In the genomic region with DNA sequence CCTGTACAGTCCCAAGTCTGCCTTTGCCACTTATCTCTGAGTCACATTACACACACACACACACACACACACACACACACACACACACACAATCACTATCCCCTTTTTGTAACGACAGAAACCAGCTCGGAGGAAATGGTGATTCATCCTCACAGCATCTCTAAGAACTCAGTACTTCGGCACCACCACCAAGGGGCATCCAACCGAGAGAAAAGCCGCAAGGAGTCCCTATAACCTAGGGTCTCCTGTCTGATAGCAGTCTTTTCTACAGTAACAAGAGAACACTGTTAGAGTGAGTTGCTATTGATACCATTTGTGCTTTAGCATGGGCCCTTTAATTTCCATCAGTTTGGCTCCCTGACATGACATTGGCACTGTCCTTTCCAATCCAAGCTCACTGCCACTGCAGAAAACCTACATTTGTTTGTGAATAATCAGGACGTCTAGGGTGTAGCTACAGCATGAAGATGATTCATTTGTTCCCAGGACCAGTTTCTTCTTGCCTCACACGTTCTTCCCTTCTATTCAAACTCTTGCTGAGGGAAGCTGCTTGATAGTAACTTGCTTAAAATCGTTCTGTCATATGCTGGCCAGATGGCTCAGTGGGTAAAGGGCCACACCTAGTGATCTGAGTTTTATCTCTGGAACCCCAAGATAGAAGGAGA, we compare ENCODE assay signal across 12 mouse cellular contexts. TPM values are rescaled to one million over a fixed set of nuclear protein-coding genes. Genes with fewer than 3 reads are reported as not detected.
DNase-seq lines count a peak whose midpoint lies in the region; ATAC-seq and TF ChIP-seq lines count a peak whose summit lies in the region.
"Had no signal": no experiment of that assay in that cellular context is flagged by ENCODE, and none has a peak within 500 bp of the region (broad histone marks: within the 10 kb centered on the region; RNA-seq: fewer than 3 reads in every experiment).

No protein-coding gene starts in this region.

- DNase-seq in forebrain, embryonic 14.5 days (ENCODE audit: low spot score): peak; percentile 11
- no peak for DNase-seq in forebrain, embryonic 10.5 days (ENCODE audit: extremely low spot score, low spot score)
- DNase-seq in MEL (ENCODE audit: low read depth, low spot score): peak; percentile 15
- peak; percentile 40 to 42 for DNase-seq in cerebellum, postnatal 25 days
- DNase-seq in left cerebral cortex, postnatal 36 days (ENCODE audit: low spot score in 2 of 2): peak; percentile 39 to 41
- DNase-seq in gastrocnemius, postnatal 25 days: no peak
- DNase-seq in lung, adult 2 months: no peak
- DNase-seq: kidney, postnatal 10 days; thymus, adult 2 months had no signal

- TF ChIP-seq RAD21 in MEL (IDR thresholded peaks at IDR 0.05; ENCODE audit: low read depth, low read length): no peak

- no peak for ATAC-seq in forebrain, embryonic 14.5 days
- no peak for ATAC-seq in intestine, postnatal 0 days
- ATAC-seq: midbrain, embryonic 16.5 days had no signal

- no peak for TF ChIP-seq CTCF in MEL (IDR thresholded peaks at IDR 0.05 in 2 of 3, conservative IDR thresholded peaks at IDR 0.05 in 1 of 3; ENCODE audit: control insufficient read depth in 1 of 3, insufficient read depth in 1 of 3, low read depth in 2 of 3, low read length in 3 of 3, poor library complexity in 1 of 3, severe bottlenecking in 1 of 3)
- no peak for TF ChIP-seq CTCF in intestine, postnatal 0 days (IDR thresholded peaks at IDR 0.05; ENCODE audit: low read depth)
- TF ChIP-seq CTCF in lung, adult 2 months (IDR thresholded peaks at IDR 0.05; ENCODE audit: insufficient read depth, low read length): no peak

- H3K4me1 ChIP-seq in forebrain, embryonic 14.5 days (ENCODE audit: control insufficient read depth, insufficient read depth, low read length): peaks cover 3% of the 10 kb centered on the region
- H3K4me1 ChIP-seq in forebrain, embryonic 10.5 days: peaks cover 38% of the 10 kb centered on the region
- no peaks in the 10 kb centered on the region; a peak in 1 of 4 replicates for H3K4me1 ChIP-seq in MEL (ENCODE audit: control insufficient read depth in 1 of 2, insufficient read depth in 2 of 2, low read length in 2 of 2)
- no peaks in the 10 kb centered on the region for H3K4me1 ChIP-seq in intestine, postnatal 0 days (replicated peaks; ENCODE audit: control insufficient read depth, insufficient read depth, low read length)
- H3K4me1 ChIP-seq in lung, adult 2 months (ENCODE audit: control insufficient read depth, insufficient read depth, low read length): peaks cover 5% of the 10 kb centered on the region

- no peak overlapping the region for H3K4me3 ChIP-seq in forebrain, embryonic 14.5 days (ENCODE audit: low read depth, low read length)
- no peak overlapping the region for H3K4me3 ChIP-seq in forebrain, embryonic 10.5 days
- H3K4me3 ChIP-seq in MEL (ENCODE audit: control insufficient read depth in 1 of 2, insufficient read depth in 1 of 2, low read depth in 2 of 2, low read length in 2 of 2): no peak overlapping the region
- H3K4me3 ChIP-seq in intestine, postnatal 0 days (ENCODE audit: low read depth, low read length): no peak overlapping the region
- H3K4me3 ChIP-seq in lung, adult 2 months (replicated peaks; ENCODE audit: extremely low read depth, low read depth, low read length): no peak overlapping the region

- H3K4me2 ChIP-seq in forebrain, embryonic 14.5 days (ENCODE audit: low read length): no peak overlapping the region
- no peak overlapping the region for H3K4me2 ChIP-seq in intestine, postnatal 0 days (replicated peaks; ENCODE audit: low read depth)

- no peaks in the 10 kb centered on the region for H3K79me2 ChIP-seq in MEL (ENCODE audit: control insufficient read depth, insufficient read depth, low read length, poor library complexity)

- no peaks in the 10 kb centered on the region for H3K27me3 ChIP-seq in forebrain, embryonic 14.5 days (replicated peaks; ENCODE audit: control insufficient read depth, insufficient read depth, low read length)
- H3K27me3 ChIP-seq in forebrain, embryonic 10.5 days (ENCODE audit: poor library complexity, severe bottlenecking): no peaks in the 10 kb centered on the region
- H3K27me3 ChIP-seq in MEL (ENCODE audit: control insufficient read depth in 1 of 2, insufficient read depth in 2 of 2, low read length in 2 of 2): peaks cover 1 to 13% of the 10 kb centered on the region in 2 experiments; a peak in 2 of 4 replicates
- H3K27me3 ChIP-seq in intestine, postnatal 0 days (replicated peaks; ENCODE audit: control insufficient read depth, insufficient read depth, low read length): no peaks in the 10 kb centered on the region

- intact Hi-C loops in left cerebral cortex, postnatal 36 days (cut with DNase I): no loop called here

- no peak for TF ChIP-seq EP300 in MEL (IDR thresholded peaks at IDR 0.05; ENCODE audit: low read depth in 1 of 2, low read length in 2 of 2)

- H3K9ac ChIP-seq in forebrain, embryonic 14.5 days (ENCODE audit: low read length): no peak overlapping the region
- no peak overlapping the region for H3K9ac ChIP-seq in MEL (ENCODE audit: control insufficient read depth, low read depth, low read length, poor library complexity, severe bottlenecking)
- no peak overlapping the region for H3K9ac ChIP-seq in intestine, postnatal 0 days (ENCODE audit: low read depth, low read length)
- H3K9ac ChIP-seq: liver, embryonic 14.5 days had no signal

- H3K27ac ChIP-seq in forebrain, embryonic 14.5 days (ENCODE audit: low read depth, low read length): no peak overlapping the region
- no peak overlapping the region for H3K27ac ChIP-seq in forebrain, embryonic 10.5 days
- no peak overlapping the region for H3K27ac ChIP-seq in MEL (ENCODE audit: control insufficient read depth, low read depth, low read length)
- H3K27ac ChIP-seq in intestine, postnatal 0 days (ENCODE audit: low read depth, low read length): no peak overlapping the region
- H3K27ac ChIP-seq: liver, embryonic 14.5 days had no signal

- WGBS in forebrain, embryonic 14.5 days: 35% methylated on average over 8 of the region's 8 CpGs
- 43% methylated on average over 8 of the region's 8 CpGs for WGBS in forebrain, embryonic 10.5 days
- 42% methylated on average over 8 of the region's 8 CpGs for WGBS in intestine, postnatal 0 days
- 37% methylated on average over 8 of the region's 8 CpGs for WGBS in lung, adult 2 months

- no peaks in the 10 kb centered on the region for H3K9me3 ChIP-seq in forebrain, embryonic 14.5 days (replicated peaks; ENCODE audit: control insufficient read depth, low read length)
- H3K9me3 ChIP-seq in forebrain, embryonic 10.5 days: no peaks in the 10 kb centered on the region
- no peaks in the 10 kb centered on the region for H3K9me3 ChIP-seq in MEL (replicated peaks; ENCODE audit: insufficient read depth, low read length)
- no peaks in the 10 kb centered on the region for H3K9me3 ChIP-seq in intestine, postnatal 0 days (ENCODE audit: control insufficient read depth)

- no peak for TF ChIP-seq POLR2A in MEL (IDR thresholded peaks at IDR 0.05; ENCODE audit: control insufficient read depth in 1 of 2, insufficient read depth in 1 of 2, low read depth in 1 of 2, low read length in 2 of 2, poor library complexity in 1 of 2)
- no peak for TF ChIP-seq POLR2A in lung, adult 2 months (IDR thresholded peaks at IDR 0.05; ENCODE audit: borderline replicate concordance, extremely low read depth, low read depth, low read length)

- H3K36me3 ChIP-seq in forebrain, embryonic 14.5 days (ENCODE audit: control insufficient read depth, insufficient read depth, low read length): no peaks in the 10 kb centered on the region
- H3K36me3 ChIP-seq in forebrain, embryonic 10.5 days (replicated peaks): no peaks in the 10 kb centered on the region
- H3K36me3 ChIP-seq in MEL (ENCODE audit: control insufficient read depth in 1 of 2, insufficient read depth in 2 of 2, low read length in 2 of 2): no peaks in the 10 kb centered on the region
- H3K36me3 ChIP-seq in intestine, postnatal 0 days (ENCODE audit: control insufficient read depth, insufficient read depth): no peaks in the 10 kb centered on the region

TF ChIP-seq in MEL, 35 proteins besides CTCF, POLR2A, EP300 and RAD21 (continues in another document):
- TF ChIP-seq KAT2A (conservative IDR thresholded peaks at IDR 0.05; ENCODE audit: low read depth, low read length) (no peak), RCOR1 (IDR thresholded peaks at IDR 0.05; ENCODE audit: low read depth, low read length) (no peak)

RNA-seq across cellular contexts. Expression of gene Zfyve9, which starts 2.0 kb away (rescaled TPM):
- 4.9 and 6.8 TPM in 2 replicates for polyA plus RNA-seq in forebrain, embryonic 14.5 days (2014; fragmentation: Nextera tagmentation; extraction: Ambion mirVana)
- 5.2 and 5.3 TPM in 2 replicates for polyA plus RNA-seq in forebrain, embryonic 10.5 days (2016; fragmentation: Nextera tagmentation; extraction: Ambion mirVana)
- not detected in 2 replicates for total RNA-seq in MEL (2012; rRNA removed)
- under 1 TPM in 1 of 2 experiments, not detected in 1; 0.14 TPM for polyA plus RNA-seq in MEL (2012; ENCODE audit: insufficient read depth in 1 of 2, insufficient read length in 2 of 2, low read depth in 1 of 2, low replicate concordance in 2 of 2, missing spikeins in 1 of 2)
- 10 to 100 TPM; 63.7 to 67.4 TPM for total RNA-seq in left cerebral cortex, postnatal 36 days (2021)
- 10 to 100 TPM; 35.0 to 43.7 TPM for total RNA-seq in gastrocnemius, postnatal 25 days (2021)
- 5.0 and 6.1 TPM in 2 replicates for polyA plus RNA-seq in intestine, postnatal 0 days (2015; fragmentation: Nextera tagmentation; extraction: Ambion mirVana)
- polyA plus RNA-seq in lung, adult 2 months (2012; rRNA removed): 4.8 and 7.0 TPM in 2 replicates

RNA-seq across cellular contexts. Expression of gene Btf3l4, which starts 50.9 kb away (rescaled TPM):
- 257 and 287 TPM in 2 replicates for polyA plus RNA-seq in forebrain, embryonic 14.5 days (2014; fragmentation: Nextera tagmentation; extraction: Ambion mirVana)
- 213 and 218 TPM in 2 replicates for polyA plus RNA-seq in forebrain, embryonic 10.5 days (2016; fragmentation: Nextera tagmentation; extraction: Ambion mirVana)
- 24.4 and 24.5 TPM in 2 replicates for total RNA-seq in MEL (2012; rRNA removed)
- 10 to 100 TPM in 1 of 2 experiments, not detected in 1; 43.8 TPM for polyA plus RNA-seq in MEL (2012; ENCODE audit: insufficient read depth in 1 of 2, insufficient read length in 2 of 2, low read depth in 1 of 2, low replicate concordance in 2 of 2, missing spikeins in 1 of 2)
- 10 to 100 TPM; 87.3 to 92.0 TPM for total RNA-seq in left cerebral cortex, postnatal 36 days (2021)
- total RNA-seq in gastrocnemius, postnatal 25 days (2021): 10 to 100 TPM; 39.4 to 44.8 TPM
- polyA plus RNA-seq in intestine, postnatal 0 days (2015; fragmentation: Nextera tagmentation; extraction: Ambion mirVana): 94.8 and 101 TPM in 2 replicates
- 10.1 and 12.8 TPM in 2 replicates for polyA plus RNA-seq in lung, adult 2 months (2012; rRNA removed)

RNA-seq across cellular contexts. Expression of gene Txndc12, which starts 51.8 kb away (rescaled TPM):
- polyA plus RNA-seq in forebrain, embryonic 14.5 days (2014; fragmentation: Nextera tagmentation; extraction: Ambion mirVana): 92.3 and 94.3 TPM in 2 replicates
- 91.5 and 94.5 TPM in 2 replicates for polyA plus RNA-seq in forebrain, embryonic 10.5 days (2016; fragmentation: Nextera tagmentation; extraction: Ambion mirVana)
- 14.9 and 19.5 TPM in 2 replicates for total RNA-seq in MEL (2012; rRNA removed)
- polyA plus RNA-seq in MEL (2012; ENCODE audit: insufficient read depth in 1 of 2, insufficient read length in 2 of 2, low read depth in 1 of 2, low replicate concordance in 2 of 2, missing spikeins in 1 of 2): 100 to 1,000 TPM in 1 of 2 experiments, 10 to 100 TPM in 1; 47.4 to 145 TPM
- 10 to 100 TPM; 39.4 to 40.9 TPM for total RNA-seq in left cerebral cortex, postnatal 36 days (2021)
- total RNA-seq in gastrocnemius, postnatal 25 days (2021): 10 to 100 TPM; 12.0 to 15.1 TPM
- polyA plus RNA-seq in intestine, postnatal 0 days (2015; fragmentation: Nextera tagmentation; extraction: Ambion mirVana): 52.3 and 52.7 TPM in 2 replicates
- polyA plus RNA-seq in lung, adult 2 months (2012; rRNA removed): 15.0 and 22.2 TPM in 2 replicates

Comparison
In these comparisons a context has a peak if more than half of its experiments do, and no peak if none do; other contexts are left out.
1. DNase-seq: peak in forebrain, embryonic 14.5 days (single experiment), MEL (single experiment), cerebellum, postnatal 25 days (2 of 2) and left cerebral cortex, postnatal 36 days (2 of 2); none in forebrain, embryonic 10.5 days (single experiment), gastrocnemius, postnatal 25 days (single experiment) and lung, adult 2 months (single experiment).